Mouse (Mus musculus) forebrain, embryonic 14.5 days (tissue): ENCODE data around the gene Nrn1. TPM values are rescaled to one million over a fixed set of nuclear protein-coding genes. Genes with fewer than 3 reads are reported as not detected.

Experiments
- ATAC-seq: fragments of 200-750 bp; cut with Nextera tagmentation; 2 replicates; pipeline ENCODE4 v1.8.0; 2017; ENCODE audit warnings: mild to moderate bottlenecking, moderate library complexity
- DNase-seq: peaks from one replicate; pipeline ENCODE4 v3.0.0-alpha.2; 2015; ENCODE audit warnings: low spot score
- H3K27ac ChIP-seq: fragments of 300-500 bp; sonication (generic); 2 replicates; pipeline ENCODE4 v1.5.1; 2014; ENCODE audit warnings: low read depth, mild to moderate bottlenecking, control low read depth, low read length, moderate library complexity
- H3K27me3 ChIP-seq: fragments of 300-500 bp; sonication (generic); replicated peaks from 2 replicates; pipeline ENCODE4 v1.6.1; 2014; ENCODE audit warnings: low read length, control low read depth, mixed read lengths; ENCODE audit not compliant: control insufficient read depth, insufficient read depth
- H3K36me3 ChIP-seq: fragments of 300-500 bp; sonication (generic); 2 replicates; pipeline ENCODE4 v1.6.1; 2014; ENCODE audit warnings: low read length, control low read depth; ENCODE audit not compliant: control insufficient read depth, insufficient read depth
- H3K4me1 ChIP-seq: fragments of 300-500 bp; sonication (generic); 2 replicates; pipeline ENCODE4 v1.6.1; 2014; ENCODE audit warnings: antibody characterized with exemption, low read length, control low read depth; ENCODE audit not compliant: control insufficient read depth, insufficient read depth
- H3K4me2 ChIP-seq: fragments of 300-500 bp; sonication (generic); 2 replicates; pipeline ENCODE4 v1.6.1; 2014; ENCODE audit warnings: mild to moderate bottlenecking, control low read depth, low read length
- H3K4me3 ChIP-seq: fragments of 300-500 bp; sonication (generic); 2 replicates; pipeline ENCODE4 v1.5.1; 2014; ENCODE audit warnings: low read depth, low read length, control low read depth
- H3K9ac ChIP-seq: fragments of 300-500 bp; sonication (generic); 2 replicates; pipeline ENCODE4 v1.6.1; 2014; ENCODE audit warnings: mild to moderate bottlenecking, low read length, control low read depth, moderate library complexity
- H3K9me3 ChIP-seq: fragments of 300-500 bp; sonication (generic); replicated peaks from 2 replicates; pipeline ENCODE4 v1.6.1; 2016; ENCODE audit warnings: low read length, control low read depth, mixed read lengths; ENCODE audit not compliant: control insufficient read depth
- WGBS: fragments of 180-500 bp; shearing (Covaris S2); extraction: QIAGEN DNeasy Blood & Tissue Kit; methylation state at CpG from one replicate; pipeline ENCODE4 v1.1.7; 2014; 5-methylcytosine and 5-hydroxymethylcytosine counted together
- polyA plus RNA-seq: library from polyadenylated mRNA; unstranded; fragments of >200 nt; fragmentation: Nextera tagmentation; extraction: Ambion mirVana; gene quantifications from 2 replicates; pipeline ENCODE4 v1.2.1, GENCODE M21; 2014

Nrn1 gene
- polyA plus RNA-seq, 1 experiment from 2014 or later: 56.5 TPM

DNA sequence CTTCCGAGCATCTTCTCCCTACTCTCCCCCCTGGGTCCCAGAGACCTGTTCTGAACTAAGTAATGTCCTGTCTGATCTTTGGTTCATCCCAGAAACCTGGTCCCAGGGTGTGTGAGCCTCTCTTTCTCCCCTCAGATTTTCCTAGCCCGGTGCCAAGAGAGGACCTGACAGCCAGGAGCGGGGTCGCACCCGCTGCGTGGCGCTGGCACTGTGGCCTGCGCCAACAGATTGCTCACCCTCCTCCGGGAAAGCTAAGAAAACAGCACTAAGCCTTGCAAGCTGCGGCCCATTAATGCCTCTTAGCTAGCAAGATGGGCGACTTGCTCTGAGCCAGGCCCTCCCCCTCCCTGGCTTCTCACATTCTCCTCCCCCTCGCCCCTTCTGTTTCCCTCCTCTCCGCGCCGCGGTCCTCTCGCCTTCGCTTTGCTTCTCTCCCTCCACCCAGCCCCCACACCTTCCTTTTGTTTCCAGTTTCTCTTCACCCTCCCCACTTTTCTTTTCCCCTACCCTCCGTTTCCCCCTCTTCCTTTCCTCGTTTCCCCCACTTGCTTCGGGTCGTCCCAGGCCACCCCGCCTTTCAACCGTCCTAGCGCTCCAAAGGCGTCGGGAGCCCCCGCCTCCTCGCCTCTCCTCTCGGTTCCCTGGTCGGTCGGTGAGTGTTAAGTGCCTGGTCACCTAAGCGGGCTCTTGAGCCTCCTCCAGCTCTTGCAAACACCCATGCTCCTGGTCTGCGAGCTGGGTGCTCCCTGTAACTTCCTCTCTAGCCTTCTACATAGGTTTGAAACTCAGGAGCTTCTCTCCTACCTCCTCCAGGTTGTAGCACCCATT lies 7.8 kb downstream of the Nrn1 start:
- Histone ChIP-seq H3K9ac (peak overlapping the region; percentile 56), H3K4me3 (peak overlapping the region; percentile 34), H3K27ac (peak overlapping the region; percentile 98), H3K9me3 (no peaks in the 10 kb centered on the region), H3K27me3 (peaks cover 35% of the 10 kb centered on the region), H3K4me2 (peak overlapping the region; percentile 70), H3K36me3 (no peaks in the 10 kb centered on the region), H3K4me1 (peaks cover 10% of the 10 kb centered on the region; the same call in 1 of the 2 replicates)
- under 1% methylated on average over 34 of the region's 34 CpGs for WGBS
- DNase-seq (peak; percentile 93), ATAC-seq (peak; percentile 73)

GRCm38 (mm10) chr13:36726551-36726950 lies 8.4 kb downstream of the Nrn1 start:
- WGBS: 1% methylated on average over 24 of the region's 24 CpGs
- Histone ChIP-seq H3K9ac (peak overlapping the region; percentile 56), H3K4me1 (peaks cover 10% of the 10 kb centered on the region; the same call in 1 of the 2 replicates), H3K36me3 (no peaks in the 10 kb centered on the region), H3K9me3 (no peaks in the 10 kb centered on the region), H3K4me3 (peak overlapping the region; percentile 34), H3K27ac (peak overlapping the region; percentile 98), H3K4me2 (peak overlapping the region; percentile 70), H3K27me3 (peaks cover 38% of the 10 kb centered on the region)
- DNase-seq (peak; percentile 51), ATAC-seq (no peak)

DNA sequence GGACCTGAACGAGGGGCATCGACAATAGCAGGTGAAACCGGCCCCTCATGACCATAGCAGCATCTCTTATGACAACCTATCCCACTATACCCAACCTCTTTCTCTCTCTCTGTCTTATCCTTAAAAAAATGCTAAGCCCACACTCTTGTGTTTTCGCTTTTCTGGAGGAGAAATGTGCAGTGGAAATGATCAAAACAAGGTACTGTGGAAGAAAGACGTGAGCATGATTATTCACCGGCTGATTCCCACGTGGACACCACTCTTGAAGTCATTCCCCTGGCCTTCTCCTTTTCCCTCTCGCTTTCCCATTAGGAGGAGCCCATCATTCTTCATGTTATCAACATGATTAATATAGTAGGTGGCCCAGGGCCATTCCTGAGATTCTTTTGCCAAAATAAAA lies 9.1 kb downstream of the Nrn1 start:
- Histone ChIP-seq H3K4me3 (0 out of 2 replicates have a peak overlapping the region, but pooled peaks have one; percentile 34), H3K27ac (peak overlapping the region; percentile 98), H3K4me1 (peaks cover 10% of the 10 kb centered on the region; the same call in 1 of the 2 replicates), H3K4me2 (peak overlapping the region; percentile 70), H3K27me3 (peaks cover 38% of the 10 kb centered on the region), H3K9me3 (no peaks in the 10 kb centered on the region), H3K36me3 (no peaks in the 10 kb centered on the region), H3K9ac (peak overlapping the region; percentile 56)
- WGBS: 3% methylated on average over 8 of the region's 8 CpGs
- ATAC-seq (no peak), DNase-seq (peak; percentile 38)

DNA sequence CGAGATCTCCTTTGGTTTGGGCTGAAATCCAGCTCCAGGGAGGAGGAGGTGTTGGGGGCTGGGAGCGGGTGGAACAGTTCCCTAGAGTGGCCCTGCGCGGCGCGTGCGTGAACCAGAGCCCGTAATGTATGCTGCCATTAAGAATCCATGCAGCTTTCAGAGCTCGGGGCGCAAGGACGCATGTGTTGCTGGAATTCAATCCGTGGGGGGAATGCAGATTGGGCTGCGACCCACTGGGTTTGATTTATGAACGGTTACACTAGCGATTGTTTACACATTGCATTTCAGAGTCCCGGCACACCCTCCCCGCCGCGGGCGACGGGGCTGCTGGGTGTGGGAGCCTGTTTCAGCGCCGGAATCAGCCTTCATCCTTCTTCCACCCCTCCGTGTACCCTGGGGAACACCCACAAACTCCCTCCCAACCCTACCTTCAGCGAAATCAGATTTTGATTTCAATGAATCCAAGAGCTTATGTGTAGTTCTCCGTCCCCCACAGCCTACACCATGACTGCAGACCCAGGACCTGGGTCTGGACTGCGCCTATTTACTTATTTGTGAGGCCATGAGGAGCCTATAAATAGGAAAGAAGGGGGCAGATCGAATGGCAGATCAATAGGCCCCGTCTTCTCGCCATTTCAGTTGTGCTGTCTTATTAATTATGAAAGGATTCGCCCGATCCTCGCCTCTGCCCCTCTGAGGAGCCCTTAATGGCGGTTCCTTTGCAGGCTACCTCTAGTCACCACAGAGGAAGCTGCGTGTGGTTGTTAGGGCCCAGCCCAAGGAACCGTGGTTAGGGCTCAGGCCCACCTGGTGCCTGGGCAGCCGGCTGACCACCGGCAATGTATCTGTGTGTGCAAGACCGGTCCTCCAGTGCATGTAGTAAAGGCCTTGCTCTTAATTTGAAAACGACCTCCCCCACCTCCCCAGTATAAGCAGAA lies 10.1 kb downstream of the Nrn1 start:
- H3K27me3 ChIP-seq: peaks cover 34% of the 10 kb centered on the region
- H3K9me3 ChIP-seq: no peaks in the 10 kb centered on the region
- H3K4me1 ChIP-seq: peaks cover 10% of the 10 kb centered on the region; the same call in 1 of the 2 replicates

GRCm38 (mm10) chr13:36723726-36724300 lies 11.1 kb downstream of the Nrn1 start:
- H3K9me3 ChIP-seq: no peaks in the 10 kb centered on the region
- H3K36me3 ChIP-seq: no peaks in the 10 kb centered on the region
- peak overlapping the region; percentile 53; the same call in 1 of the 2 replicates for H3K9ac ChIP-seq
- peak overlapping the region; percentile 87 for H3K27ac ChIP-seq
- peak overlapping the region; percentile 50 for H3K4me2 ChIP-seq
- peak; percentile 36 for DNase-seq
- ATAC-seq: peak; percentile 8; the same call in 1 of the 2 replicates
- WGBS: 3% methylated on average over 15 of the region's 15 CpGs
- H3K27me3 ChIP-seq: peaks cover 24% of the 10 kb centered on the region
- H3K4me3 ChIP-seq: 0 out of 2 replicates have a peak overlapping the region, but pooled peaks have one; percentile 20
- H3K4me1 ChIP-seq: peaks cover 10% of the 10 kb centered on the region; the same call in 1 of the 2 replicates

More for the DNA sequence above, 10.1 kb downstream of the Nrn1 start:
- DNase-seq (peak; percentile 91), ATAC-seq (peak; percentile 79)
- Histone ChIP-seq H3K4me2 (peak overlapping the region; percentile 50), H3K36me3 (no peaks in the 10 kb centered on the region), H3K9ac (peak overlapping the region; percentile 53), H3K27ac (peak overlapping the region; percentile 87), H3K4me3 (peak overlapping the region; percentile 20)
- WGBS: 4% methylated on average over 40 of the region's 40 CpGs

DNA sequence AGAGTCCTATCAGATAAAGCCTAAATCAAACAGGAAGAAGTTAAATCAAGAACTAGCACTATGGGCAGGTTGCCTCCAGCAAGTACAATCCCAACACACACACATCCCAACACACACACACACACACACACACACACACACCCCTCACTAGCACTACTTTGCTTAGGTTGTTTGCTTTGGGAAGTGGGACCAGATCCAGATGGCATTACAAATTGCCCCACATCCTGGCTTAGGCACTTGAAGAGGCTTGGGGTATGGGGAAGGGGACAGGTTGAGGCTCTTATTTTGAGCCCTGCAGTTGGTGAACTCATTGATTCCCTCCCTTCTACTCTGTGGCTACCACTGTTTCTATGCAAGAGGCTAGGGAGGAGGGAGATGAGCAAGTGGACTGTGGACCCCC lies 12.6 kb downstream of the Nrn1 start:
- H3K4me2 ChIP-seq: no peak overlapping the region
- ATAC-seq: no peak
- no peak overlapping the region for H3K9ac ChIP-seq
- H3K4me1 ChIP-seq: peaks cover 8% of the 10 kb centered on the region; the same call in 1 of the 2 replicates
- no peak overlapping the region for H3K27ac ChIP-seq
- peaks cover 18% of the 10 kb centered on the region for H3K27me3 ChIP-seq
- H3K36me3 ChIP-seq: no peaks in the 10 kb centered on the region
- no peak for DNase-seq
- H3K4me3 ChIP-seq: no peak overlapping the region
- H3K9me3 ChIP-seq: no peaks in the 10 kb centered on the region

DNA sequence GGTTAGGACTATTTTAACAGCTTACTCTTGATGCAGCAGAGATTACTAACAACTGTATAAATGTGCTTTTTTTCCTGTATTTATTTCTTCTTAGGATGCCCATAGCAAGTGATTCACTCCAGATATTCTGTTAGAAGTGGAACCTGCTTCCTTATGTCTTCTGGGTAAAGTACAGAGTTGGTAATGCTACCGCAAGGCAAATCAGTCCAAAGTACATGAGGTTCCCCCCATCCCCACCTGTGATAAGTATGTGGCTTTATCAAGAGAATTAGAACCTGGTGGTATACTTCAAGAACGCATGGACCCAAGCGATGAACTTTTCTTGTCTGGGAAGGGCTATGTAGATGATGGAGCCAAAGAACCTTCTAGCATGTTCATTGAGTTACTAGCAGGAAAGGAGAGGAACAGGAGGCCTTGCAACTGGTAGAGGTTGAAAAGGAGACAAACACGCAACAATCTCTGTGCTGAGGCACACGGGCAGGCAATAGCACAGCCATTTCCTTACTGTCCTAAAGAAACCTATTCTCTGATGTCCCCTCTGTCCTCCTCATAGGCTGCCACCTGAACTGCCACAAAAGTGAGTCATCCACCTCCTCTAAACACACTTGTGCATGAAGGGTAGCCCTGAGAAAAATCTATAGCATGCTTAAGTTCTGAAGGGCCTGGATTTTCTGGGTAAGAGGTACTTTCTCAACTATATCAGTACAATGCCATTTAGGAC lies 14.5 kb downstream of the Nrn1 start:
- H3K27ac ChIP-seq: no peak overlapping the region
- H3K4me1 ChIP-seq: peaks cover 8% of the 10 kb centered on the region; the same call in 1 of the 2 replicates
- H3K27me3 ChIP-seq: peaks cover 17% of the 10 kb centered on the region; the same call in 1 of the 2 replicates
- H3K9me3 ChIP-seq: no peaks in the 10 kb centered on the region
- DNase-seq: no peak
- no peaks in the 10 kb centered on the region for H3K36me3 ChIP-seq
- H3K4me3 ChIP-seq: no peak overlapping the region
- no peak for ATAC-seq
- no peak overlapping the region for H3K9ac ChIP-seq
- H3K4me2 ChIP-seq: no peak overlapping the region
- 93% methylated on average over 5 of the region's 5 CpGs for WGBS

DNA sequence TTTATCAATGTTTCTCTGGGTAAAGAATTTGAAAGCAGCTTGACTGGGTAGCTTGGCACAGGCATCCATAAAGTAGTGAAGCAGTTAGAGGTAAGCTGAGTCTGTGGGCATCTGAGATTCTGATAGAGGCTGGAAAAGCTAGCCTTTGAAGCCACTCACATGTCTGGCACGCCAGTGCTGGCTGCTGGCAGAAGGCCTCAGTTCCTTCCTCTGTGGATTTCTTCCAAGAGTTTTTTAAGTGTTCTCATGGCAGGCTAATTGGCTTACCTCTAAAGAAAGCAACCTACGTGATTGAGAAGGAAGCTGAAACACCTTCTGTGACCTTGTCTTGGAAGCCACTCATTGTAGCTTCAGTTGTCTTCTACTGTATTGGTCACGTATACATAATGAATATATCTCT lies 17.6 kb downstream of the Nrn1 start:
- peak; percentile 52 for DNase-seq
- Histone ChIP-seq H3K4me3 (no peak overlapping the region), H3K4me1 (no peaks in the 10 kb centered on the region), H3K9ac (no peak overlapping the region), H3K4me2 (no peak overlapping the region), H3K9me3 (no peaks in the 10 kb centered on the region), H3K36me3 (no peaks in the 10 kb centered on the region), H3K27ac (no peak overlapping the region), H3K27me3 (peaks cover 4% of the 10 kb centered on the region; the same call in 1 of the 2 replicates)
- WGBS: 52% methylated on average over 3 of the region's 3 CpGs
- ATAC-seq: no peak; the same call in 1 of the 2 replicates
